Mouse (Mus musculus): ENCODE results near the gene Gm21981. TPM values are rescaled to one million over a fixed set of nuclear protein-coding genes. Genes with fewer than 3 reads are reported as not detected.
A peak's percentile ranks its signal among the peaks of the same experiment; 100 is the strongest.

Gene Gm21981
- polyA plus RNA-seq, 1 experiment = 1.4 TPM

- Histone ChIP-seq H3K27ac (ENCODE audit: control insufficient read depth, insufficient read depth, low read length) (no peak overlapping the region), H3K27me3 (ENCODE audit: control insufficient read depth, insufficient read depth, low read length) (no peaks in the 10 kb centered on the region), H3K4me1 (replicated peaks; ENCODE audit: control insufficient read depth, insufficient read depth, low read length) (no peaks in the 10 kb centered on the region), H3K4me3 (ENCODE audit: control insufficient read depth, insufficient read depth, low read length) (no peak overlapping the region), H3K36me3 (ENCODE audit: control insufficient read depth, insufficient read depth, low read length) (no peaks in the 10 kb centered on the region)
- TF ChIP-seq CTCF (IDR thresholded peaks at IDR 0.05; ENCODE audit: borderline replicate concordance, control insufficient read depth, extremely low read depth, insufficient read depth, low read length, poor library complexity) (no peak), POLR2A (IDR thresholded peaks at IDR 0.05; ENCODE audit: control insufficient read depth, extremely low read depth, insufficient read depth, low read length, poor library complexity) (no peak)
- 81% methylated on average over 4 of the region's 4 CpGs for WGBS
- DNase-seq = peak; percentile 18
Measured at GRCm38 (mm10) chr17:47704692-47705091, 10.4 kb upstream of the Gm21981 start.

DNA sequence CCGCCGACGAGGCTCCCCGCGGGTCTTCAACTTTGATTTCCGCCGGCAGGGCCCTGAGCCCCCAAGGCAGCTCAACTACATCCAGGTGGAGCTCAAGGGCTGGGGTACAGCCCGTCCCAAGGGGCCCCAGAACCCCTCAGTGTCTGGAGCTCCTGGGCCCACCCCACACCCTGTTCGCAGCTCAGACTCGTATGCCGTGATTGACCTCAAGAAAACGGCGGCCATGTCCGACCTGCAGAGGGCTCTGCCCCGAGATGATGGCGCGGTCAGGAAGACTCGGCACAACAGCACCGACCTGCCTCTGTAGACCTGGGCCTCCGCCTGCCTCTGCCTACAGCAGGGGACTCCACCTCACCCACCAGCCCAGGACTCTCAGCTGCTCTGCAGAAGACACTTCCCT is 9.3 kb upstream of the Gm21981 start:
- TF ChIP-seq CTCF (IDR thresholded peaks at IDR 0.05; ENCODE audit: borderline replicate concordance, control insufficient read depth, extremely low read depth, insufficient read depth, low read length, poor library complexity) = no peak
- TF ChIP-seq POLR2A (IDR thresholded peaks at IDR 0.05; ENCODE audit: control insufficient read depth, extremely low read depth, insufficient read depth, low read length, poor library complexity) = no peak
- H3K27ac ChIP-seq (ENCODE audit: control insufficient read depth, insufficient read depth, low read length) = no peak overlapping the region
- H3K36me3 ChIP-seq (ENCODE audit: control insufficient read depth, insufficient read depth, low read length) = no peaks in the 10 kb centered on the region
- no peak overlapping the region for H3K4me3 ChIP-seq (ENCODE audit: control insufficient read depth, insufficient read depth, low read length)
- DNase-seq = no peak
- no peaks in the 10 kb centered on the region for H3K27me3 ChIP-seq (ENCODE audit: control insufficient read depth, insufficient read depth, low read length)
- no peaks in the 10 kb centered on the region for H3K4me1 ChIP-seq (replicated peaks; ENCODE audit: control insufficient read depth, insufficient read depth, low read length)
- WGBS = 76% methylated on average over 20 of the region's 20 CpGs

GRCm38 (mm10) chr17:47702548-47703345 is 8.5 kb upstream of the Gm21981 start:
- H3K27me3 ChIP-seq (ENCODE audit: control insufficient read depth, insufficient read depth, low read length) = no peaks in the 10 kb centered on the region
- no peak for TF ChIP-seq POLR2A (IDR thresholded peaks at IDR 0.05; ENCODE audit: control insufficient read depth, extremely low read depth, insufficient read depth, low read length, poor library complexity)
- no peak for TF ChIP-seq CTCF (IDR thresholded peaks at IDR 0.05; ENCODE audit: borderline replicate concordance, control insufficient read depth, extremely low read depth, insufficient read depth, low read length, poor library complexity)
- no peak overlapping the region for H3K4me3 ChIP-seq (ENCODE audit: control insufficient read depth, insufficient read depth, low read length)
- no peak for DNase-seq
- WGBS = 90% methylated on average over 28 of the region's 28 CpGs
- no peaks in the 10 kb centered on the region for H3K36me3 ChIP-seq (ENCODE audit: control insufficient read depth, insufficient read depth, low read length)
- no peaks in the 10 kb centered on the region for H3K4me1 ChIP-seq (replicated peaks; ENCODE audit: control insufficient read depth, insufficient read depth, low read length)
- H3K27ac ChIP-seq (ENCODE audit: control insufficient read depth, insufficient read depth, low read length) = no peak overlapping the region

DNA sequence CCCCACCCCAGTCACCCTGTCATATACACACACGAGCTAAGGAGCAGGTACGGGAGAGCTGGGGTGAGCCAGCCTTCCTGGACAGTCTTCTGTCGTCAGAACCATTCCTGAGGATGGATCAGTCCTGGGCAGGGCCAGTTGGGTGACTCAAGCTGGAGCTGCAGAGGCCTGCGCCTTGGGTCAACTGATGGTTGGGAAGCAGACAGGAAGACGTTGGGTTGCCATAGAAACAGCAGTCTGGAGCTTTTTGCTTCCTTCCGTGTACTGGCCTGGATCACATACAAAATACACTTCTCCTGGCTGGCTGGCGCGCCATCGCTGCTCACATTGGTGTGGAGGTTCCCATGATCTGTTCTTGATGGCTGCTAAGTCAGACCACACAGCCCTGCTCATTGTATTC is 7.5 kb upstream of the Gm21981 start:
- Histone ChIP-seq H3K27me3 (ENCODE audit: control insufficient read depth, insufficient read depth, low read length) (no peaks in the 10 kb centered on the region), H3K36me3 (ENCODE audit: control insufficient read depth, insufficient read depth, low read length) (no peaks in the 10 kb centered on the region), H3K4me3 (ENCODE audit: control insufficient read depth, insufficient read depth, low read length) (no peak overlapping the region), H3K4me1 (replicated peaks; ENCODE audit: control insufficient read depth, insufficient read depth, low read length) (no peaks in the 10 kb centered on the region), H3K27ac (ENCODE audit: control insufficient read depth, insufficient read depth, low read length) (no peak overlapping the region)
- WGBS = 93% methylated on average over 9 of the region's 9 CpGs
- TF ChIP-seq POLR2A (IDR thresholded peaks at IDR 0.05; ENCODE audit: control insufficient read depth, extremely low read depth, insufficient read depth, low read length, poor library complexity) = no peak
- TF ChIP-seq CTCF (IDR thresholded peaks at IDR 0.05; ENCODE audit: borderline replicate concordance, control insufficient read depth, extremely low read depth, insufficient read depth, low read length, poor library complexity) = no peak
- DNase-seq = no peak

DNA sequence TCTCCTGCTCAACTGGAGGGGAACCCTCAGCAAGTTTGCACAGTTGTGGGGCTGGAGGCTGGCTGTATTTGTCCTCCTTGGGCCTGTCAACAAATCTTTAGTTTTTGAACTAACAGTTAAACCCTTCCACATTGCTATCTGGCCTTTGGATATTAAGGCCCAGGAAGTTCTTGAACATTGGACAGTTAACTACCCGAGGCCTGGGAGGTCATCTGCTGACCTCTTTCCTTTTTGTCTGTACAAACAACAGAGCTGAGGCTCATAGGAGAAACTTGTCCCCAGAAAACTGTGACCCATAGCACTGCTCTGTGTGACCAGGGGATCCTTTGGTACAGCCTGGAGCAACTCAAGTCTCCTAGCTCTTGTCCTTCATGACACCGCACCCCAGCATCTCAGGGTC is 4.8 kb upstream of the Gm21981 start:
- no peak for TF ChIP-seq CTCF (IDR thresholded peaks at IDR 0.05; ENCODE audit: borderline replicate concordance, control insufficient read depth, extremely low read depth, insufficient read depth, low read length, poor library complexity)
- no peak for TF ChIP-seq POLR2A (IDR thresholded peaks at IDR 0.05; ENCODE audit: control insufficient read depth, extremely low read depth, insufficient read depth, low read length, poor library complexity)
- H3K27ac ChIP-seq (ENCODE audit: control insufficient read depth, insufficient read depth, low read length) = no peak overlapping the region

DNA sequence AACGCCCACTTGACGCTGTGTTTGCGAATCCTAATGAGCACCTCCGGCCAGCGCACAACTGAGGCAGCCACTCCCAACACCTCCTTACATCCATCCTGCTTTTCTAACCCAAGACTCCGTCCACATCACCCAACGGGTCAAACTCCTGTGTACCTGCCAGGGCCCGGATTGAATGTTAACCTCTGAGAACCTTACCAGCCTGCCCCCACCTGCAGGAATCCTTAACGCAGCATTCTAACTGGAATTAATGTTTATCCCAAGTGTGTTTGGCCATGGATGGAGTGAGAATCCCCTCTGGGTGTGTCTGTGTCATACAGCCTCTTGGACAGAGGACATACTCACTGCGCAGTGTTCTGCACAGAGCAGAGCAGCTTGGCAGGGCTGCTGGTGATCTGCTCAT is 3.9 kb upstream of the Gm21981 start:
- H3K4me1 ChIP-seq (replicated peaks; ENCODE audit: control insufficient read depth, insufficient read depth, low read length) = peaks cover 7% of the 10 kb centered on the region
- WGBS = 96% methylated on average over 10 of the region's 10 CpGs
- no peaks in the 10 kb centered on the region for H3K36me3 ChIP-seq (ENCODE audit: control insufficient read depth, insufficient read depth, low read length)
- DNase-seq = no peak
- H3K4me3 ChIP-seq (ENCODE audit: control insufficient read depth, insufficient read depth, low read length) = no peak overlapping the region
- TF ChIP-seq POLR2A (IDR thresholded peaks at IDR 0.05; ENCODE audit: control insufficient read depth, extremely low read depth, insufficient read depth, low read length, poor library complexity) (no peak), CTCF (IDR thresholded peaks at IDR 0.05; ENCODE audit: borderline replicate concordance, control insufficient read depth, extremely low read depth, insufficient read depth, low read length, poor library complexity) (no peak)
- H3K27me3 ChIP-seq (ENCODE audit: control insufficient read depth, insufficient read depth, low read length) = peaks cover 3% of the 10 kb centered on the region; the same call in 1 of the 2 replicates
- no peak overlapping the region for H3K27ac ChIP-seq (ENCODE audit: control insufficient read depth, insufficient read depth, low read length)

More for the DNA sequence above, 4.8 kb upstream of the Gm21981 start:
- no peak for DNase-seq
- H3K36me3 ChIP-seq (ENCODE audit: control insufficient read depth, insufficient read depth, low read length) = no peaks in the 10 kb centered on the region
- H3K4me1 ChIP-seq (replicated peaks; ENCODE audit: control insufficient read depth, insufficient read depth, low read length) = peaks cover 7% of the 10 kb centered on the region
- no peak overlapping the region for H3K4me3 ChIP-seq (ENCODE audit: control insufficient read depth, insufficient read depth, low read length)
- H3K27me3 ChIP-seq (ENCODE audit: control insufficient read depth, insufficient read depth, low read length) = peaks cover 3% of the 10 kb centered on the region; the same call in 1 of the 2 replicates
- WGBS = 93% methylated on average over 2 of the region's 2 CpGs

Measured in thymus, adult 2 months (tissue).